Mouse (Mus musculus): ENCODE data around the gene Bsn.
"Not testable (repeated sequence)": the region's sequence is repeated elsewhere in the genome, so short reads cannot be mapped to it uniquely, and the experiment has no call there.

The Bsn gene

GRCm38 (mm10) chr9:108147606-108148005 is 42.6 kb downstream of the Bsn start:
- DNase-seq = no peak

GRCm38 (mm10) chr9:108146451-108146850 is 43.7 kb downstream of the Bsn start:
- DNase-seq = no peak

GRCm38 (mm10) chr9:108145740-108146139 is 44.4 kb downstream of the Bsn start:
- DNase-seq = no peak

GRCm38 (mm10) chr9:108144371-108145270 is 45.6 kb downstream of the Bsn start:
- DNase-seq = no peak

GRCm38 (mm10) chr9:108143470-108143869 is 46.7 kb downstream of the Bsn start:
- DNase-seq = no peak

GRCm38 (mm10) chr9:108141387-108141786 is 48.8 kb downstream of the Bsn start:
- DNase-seq = no peak

- no peak for DNase-seq
Measured at GRCm38 (mm10) chr9:108139963-108140695, 50.1 kb downstream of the Bsn start.

GRCm38 (mm10) chr9:108139169-108139962 is 50.8 kb downstream of the Bsn start:
- no peak for DNase-seq

GRCm38 (mm10) chr9:108138118-108138517 is 52.1 kb downstream of the Bsn start:
- DNase-seq = no peak

GRCm38 (mm10) chr9:108137523-108137922 is 52.7 kb downstream of the Bsn start:
- no peak for DNase-seq

GRCm38 (mm10) chr9:108136930-108137462 is 53.2 kb downstream of the Bsn start:
- DNase-seq = no peak

GRCm38 (mm10) chr9:108136225-108136624 is 54.0 kb downstream of the Bsn start:
- DNase-seq = no peak

- DNase-seq = not testable (repeated sequence)
Measured at GRCm38 (mm10) chr9:108135679-108136078, 54.5 kb downstream of the Bsn start.

GRCm38 (mm10) chr9:108133478-108133877 is 56.7 kb downstream of the Bsn start:
- no peak for DNase-seq

GRCm38 (mm10) chr9:108132373-108132772 is 57.8 kb downstream of the Bsn start:
- no peak for DNase-seq

GRCm38 (mm10) chr9:108131502-108131901 is 58.7 kb downstream of the Bsn start:
- no peak for DNase-seq

- DNase-seq = no peak
Measured at GRCm38 (mm10) chr9:108129042-108129948, 60.9 kb downstream of the Bsn start.

- no peak for DNase-seq
Measured at GRCm38 (mm10) chr9:108128248-108128647, 61.9 kb downstream of the Bsn start.

GRCm38 (mm10) chr9:108126436-108127180 is 63.6 kb downstream of the Bsn start:
- DNase-seq = no peak

- DNase-seq = no peak
Measured at GRCm38 (mm10) chr9:108125731-108126130, 64.5 kb downstream of the Bsn start.

- no peak for DNase-seq
Measured at GRCm38 (mm10) chr9:108123916-108124315, 66.3 kb downstream of the Bsn start.
